Mouse (Mus musculus): Measurements from ENCODE around the gene Scgb1a1. TPM values are rescaled to one million over a fixed set of nuclear protein-coding genes. Genes with fewer than 3 reads are reported as not detected.
A peak's percentile ranks its signal among the peaks of the same experiment; 100 is the strongest.
"Not testable (repeated sequence)": the region's sequence is repeated elsewhere in the genome, so short reads cannot be mapped to it uniquely, and the experiment has no call there.

Scgb1a1 gene
- total RNA-seq, 2 experiments from 2014 or later, result not detected

GRCm38 (mm10) chr19:9105101-9105685 lies 17.4 kb upstream of the Scgb1a1 start:
- intact Hi-C loops (cut with DNase I), result no loop called here
- DNase-seq (ENCODE audit: low spot score in 2 of 2), result no peak

- intact Hi-C loops (cut with DNase I), result no loop called here
These were observed 16.2 kb upstream of the Scgb1a1 start for GRCm38 (mm10) chr19:9103986-9104385.

GRCm38 (mm10) chr19:9101062-9101457 lies 13.3 kb upstream of the Scgb1a1 start:
- DNase-seq (ENCODE audit: low spot score in 2 of 2), result no peak
- intact Hi-C loops (cut with DNase I), result no loop called here

More at GRCm38 (mm10) chr19:9103986-9104385, 16.2 kb upstream of the Scgb1a1 start:
- DNase-seq (ENCODE audit: low spot score in 2 of 2), result no peak

GRCm38 (mm10) chr19:9100297-9101061 lies 12.7 kb upstream of the Scgb1a1 start:
- intact Hi-C loops (cut with DNase I), result no loop called here
- DNase-seq (ENCODE audit: low spot score in 2 of 2), result no peak

GRCm38 (mm10) chr19:9099751-9100150 lies 12.0 kb upstream of the Scgb1a1 start:
- intact Hi-C loops (cut with DNase I), result no loop called here
- DNase-seq (ENCODE audit: low spot score in 2 of 2), result no peak

GRCm38 (mm10) chr19:9097441-9097840 lies 9.7 kb upstream of the Scgb1a1 start:
- intact Hi-C loops (cut with DNase I), result no loop called here
- DNase-seq (ENCODE audit: low spot score in 2 of 2), result no peak

GRCm38 (mm10) chr19:9095111-9095510 lies 7.4 kb upstream of the Scgb1a1 start:
- intact Hi-C loops (cut with DNase I), result no loop called here
- DNase-seq (ENCODE audit: low spot score in 2 of 2), result no peak

GRCm38 (mm10) chr19:9090709-9091108 lies 3.0 kb upstream of the Scgb1a1 start:
- intact Hi-C loops (cut with DNase I), result no loop called here
- no peak for DNase-seq (ENCODE audit: low spot score in 2 of 2)

- intact Hi-C loops (cut with DNase I), result no loop called here
- no peak for DNase-seq (ENCODE audit: low spot score in 2 of 2)
These were observed 2.4 kb upstream of the Scgb1a1 start for GRCm38 (mm10) chr19:9090191-9090590.

- not testable (repeated sequence) for DNase-seq (ENCODE audit: low spot score in 2 of 2)
- intact Hi-C loops (cut with DNase I), result loop anchor here (2.0 to 5.0 kb wide), 3 partner anchors 91 to 242 kb away; no protein-coding TSS in a partner anchor
These were observed 3.9 kb downstream of the Scgb1a1 start for GRCm38 (mm10) chr19:9083892-9084291.

GRCm38 (mm10) chr19:9083010-9083355 lies 4.8 kb downstream of the Scgb1a1 start:
- DNase-seq (ENCODE audit: low spot score in 2 of 2), result no peak
- intact Hi-C loops (cut with DNase I), result loop anchor here (2.0 to 5.0 kb wide), 3 partner anchors 90 to 241 kb away; no protein-coding TSS in a partner anchor

- intact Hi-C loops (cut with DNase I), result loop anchor here (2.0 to 5.0 kb wide), 3 partner anchors 90 to 240 kb away; no protein-coding TSS in a partner anchor
- peak; percentile 72 to 81 for DNase-seq (ENCODE audit: low spot score in 2 of 2)
These were observed 5.4 kb downstream of the Scgb1a1 start for GRCm38 (mm10) chr19:9082191-9083009.

- DNase-seq (ENCODE audit: low spot score in 2 of 2), result no peak
- intact Hi-C loops (cut with DNase I), result loop anchor here (2.0 to 5.0 kb wide), 3 partner anchors 89 to 239 kb away; no protein-coding TSS in a partner anchor
These were observed 6.2 kb downstream of the Scgb1a1 start for GRCm38 (mm10) chr19:9081311-9082190.

- DNase-seq (ENCODE audit: low spot score in 2 of 2), result no peak
- intact Hi-C loops (cut with DNase I), result loop anchor here (5.0 kb wide), 1 partner anchor 238 kb away; no protein-coding TSS in a partner anchor
These were observed 7.8 kb downstream of the Scgb1a1 start for GRCm38 (mm10) chr19:9079916-9080315.

GRCm38 (mm10) chr19:9076982-9077660 lies 10.6 kb downstream of the Scgb1a1 start:
- DNase-seq (ENCODE audit: low spot score in 2 of 2), result no peak
- intact Hi-C loops (cut with DNase I), result no loop called here

- no peak for DNase-seq (ENCODE audit: low spot score in 2 of 2)
- intact Hi-C loops (cut with DNase I), result no loop called here
These were observed 11.7 kb downstream of the Scgb1a1 start for GRCm38 (mm10) chr19:9076035-9076434.

GRCm38 (mm10) chr19:9075558-9075957 lies 12.2 kb downstream of the Scgb1a1 start:
- DNase-seq (ENCODE audit: low spot score in 2 of 2), result no peak
- intact Hi-C loops (cut with DNase I), result no loop called here

- DNase-seq (ENCODE audit: low spot score in 2 of 2), result no peak
- intact Hi-C loops (cut with DNase I), result no loop called here
These were observed 13.3 kb downstream of the Scgb1a1 start for GRCm38 (mm10) chr19:9074424-9074823.

Data from left cerebral cortex, postnatal 14 days (tissue).